Mouse (Mus musculus) liver, postnatal 0 days (tissue): ENCODE results near the gene Cenpp.

Experiments
- CTCF ChIP-seq: sonication (generic); IDR thresholded peaks from 2 replicates; pipeline ENCODE4 v1.5.1; 2016; ENCODE audit warnings: antibody characterized with exemption, low read depth
- EP300 ChIP-seq: IDR thresholded peaks from 2 replicates; pipeline ENCODE4 v1.6.1; 2016; ENCODE audit warnings: antibody characterized with exemption, low read depth, mild to moderate bottlenecking

DNA sequence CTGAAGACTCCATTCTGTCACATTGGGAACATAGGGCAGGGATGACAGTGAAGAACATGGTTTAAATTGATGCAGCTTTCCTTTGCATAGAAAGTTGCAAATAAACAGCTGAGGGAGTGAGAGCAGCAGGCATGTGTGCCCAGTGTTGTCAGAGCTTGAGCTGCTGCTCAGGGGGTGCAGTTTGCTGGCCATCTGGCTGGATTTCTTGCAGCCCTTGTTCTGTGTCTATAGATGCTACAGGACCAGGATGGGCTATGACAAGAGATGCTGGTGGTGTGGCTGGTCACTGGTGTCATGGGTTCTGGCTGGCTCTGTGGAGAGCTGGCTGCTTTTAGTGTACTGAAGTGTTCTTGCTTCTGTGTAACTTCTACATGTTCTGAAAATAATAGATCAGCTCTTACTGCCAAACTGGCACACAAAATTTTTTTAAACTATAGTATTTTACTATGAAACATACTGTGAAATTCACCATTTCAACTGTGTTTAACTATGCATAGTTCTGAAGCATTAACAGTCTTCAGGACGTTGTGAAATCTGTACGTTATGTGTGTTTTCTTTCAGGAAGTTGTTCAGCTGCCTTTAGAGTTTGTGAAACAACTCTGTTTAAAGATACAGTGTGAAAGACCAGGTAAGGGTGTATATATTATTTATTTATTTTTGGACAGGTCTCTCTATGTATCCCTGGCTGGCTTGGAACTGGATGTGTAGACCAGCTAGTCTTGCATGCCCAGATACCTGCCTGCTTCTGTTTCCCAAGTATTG is 219.1 kb downstream of the Cenpp start:
- no peak for TF ChIP-seq CTCF
- no peak for TF ChIP-seq EP300
